Mouse (Mus musculus) stomach, embryonic 14.5 days (tissue): ENCODE data around the gene Agpat2. TPM values are rescaled to one million over a fixed set of nuclear protein-coding genes. Genes with fewer than 3 reads are reported as not detected.

Source experiments
- ATAC-seq: fragments of 200-750 bp; cut with Nextera tagmentation; 2 replicates; pipeline ENCODE4 v1.8.0; 2017; ENCODE audit warnings: low read depth, moderate TSS enrichment; ENCODE audit not compliant: insufficient number of reproducible peaks, insufficient read depth, low FRiP score
- H3K27ac ChIP-seq: fragments of 300-500 bp; sonication (generic); 2 replicates; pipeline ENCODE4 v1.5.1; 2014; ENCODE audit warnings: mild to moderate bottlenecking, low read length, moderate library complexity, mixed read lengths
- H3K27me3 ChIP-seq: fragments of 300-500 bp; sonication (generic); 2 replicates; pipeline ENCODE4 v1.6.1; 2014; ENCODE audit warnings: low read length, control low read depth, mixed read lengths; ENCODE audit not compliant: control insufficient read depth, insufficient read depth
- H3K36me3 ChIP-seq: fragments of 300-500 bp; sonication (generic); 2 replicates; pipeline ENCODE4 v1.6.1; 2014; ENCODE audit warnings: mild to moderate bottlenecking, control low read depth, low read length, moderate library complexity, mixed read lengths; ENCODE audit not compliant: control insufficient read depth, insufficient read depth
- H3K4me1 ChIP-seq: fragments of 300-500 bp; sonication (generic); 2 replicates; pipeline ENCODE4 v1.6.1; 2014; ENCODE audit warnings: low read length, control low read depth, mixed read lengths; ENCODE audit not compliant: control insufficient read depth, insufficient read depth
- H3K4me2 ChIP-seq: fragments of 300-500 bp; sonication (generic); replicated peaks from 2 replicates; pipeline ENCODE4 v1.6.1; 2014; ENCODE audit warnings: low read depth, low read length, control low read depth
- H3K4me3 ChIP-seq: fragments of 300-500 bp; sonication (generic); 2 replicates; pipeline ENCODE4 v1.5.1; 2014; ENCODE audit warnings: low read depth, low read length, control low read depth
- H3K9ac ChIP-seq: fragments of 300-500 bp; sonication (generic); replicated peaks from 2 replicates; pipeline ENCODE4 v1.6.1; 2014; ENCODE audit warnings: low read depth, mild to moderate bottlenecking, control low read depth, low read length, moderate library complexity, mixed read lengths
- H3K9me3 ChIP-seq: fragments of 300-500 bp; sonication (generic); 2 replicates; pipeline ENCODE4 v1.6.1; 2016; ENCODE audit warnings: low read depth, low read length, control low read depth; ENCODE audit not compliant: control insufficient read depth
- WGBS: fragments of 180-500 bp; shearing (Covaris S2); extraction: QIAGEN DNeasy Blood & Tissue Kit; methylation state at CpG from one replicate; pipeline ENCODE4 v1.1.7; 2014; 5-methylcytosine and 5-hydroxymethylcytosine counted together
- polyA plus RNA-seq: library from polyadenylated mRNA; unstranded; fragments of >200 nt; fragmentation: Nextera tagmentation; extraction: Ambion mirVana; gene quantifications from 2 replicates; pipeline ENCODE4 v1.2.1, GENCODE M21; 2014

The Agpat2 gene
- polyA plus RNA-seq, 1 experiment from 2014 or later, result 43.7 TPM

DNA sequence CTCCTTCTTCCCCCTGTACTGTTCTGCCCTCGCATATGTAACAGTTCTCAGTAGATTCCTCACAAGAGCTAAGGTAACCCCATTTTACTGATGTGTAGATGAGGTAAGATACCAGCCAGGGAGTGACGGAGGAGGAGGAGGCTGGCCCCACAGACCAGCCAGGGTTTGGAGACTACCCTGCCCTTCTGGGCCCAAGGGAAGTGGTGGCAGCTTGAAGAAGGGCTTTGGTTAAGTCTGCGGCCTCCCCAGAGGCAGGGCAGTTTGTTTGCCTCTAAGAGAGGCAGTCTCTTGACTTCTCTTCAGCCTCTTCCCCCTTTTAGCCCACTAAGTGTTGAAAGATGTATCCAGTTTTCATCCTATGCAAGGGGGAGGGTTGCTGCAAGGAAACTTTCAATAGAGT, 2.4 kb upstream of the Agpat2 start:
- no peak overlapping the region for H3K4me2 ChIP-seq
- WGBS, result 72% methylated on average over 3 of the region's 3 CpGs
- no peak overlapping the region for H3K4me3 ChIP-seq
- H3K27ac ChIP-seq, result peak overlapping the region; percentile 82
- no peak for ATAC-seq
- no peaks in the 10 kb centered on the region for H3K27me3 ChIP-seq
- no peaks in the 10 kb centered on the region for H3K36me3 ChIP-seq
- H3K9me3 ChIP-seq, result no peaks in the 10 kb centered on the region
- H3K9ac ChIP-seq, result no peak overlapping the region
- H3K4me1 ChIP-seq, result peaks cover 28% of the 10 kb centered on the region; the same call in 1 of the 2 replicates

DNA sequence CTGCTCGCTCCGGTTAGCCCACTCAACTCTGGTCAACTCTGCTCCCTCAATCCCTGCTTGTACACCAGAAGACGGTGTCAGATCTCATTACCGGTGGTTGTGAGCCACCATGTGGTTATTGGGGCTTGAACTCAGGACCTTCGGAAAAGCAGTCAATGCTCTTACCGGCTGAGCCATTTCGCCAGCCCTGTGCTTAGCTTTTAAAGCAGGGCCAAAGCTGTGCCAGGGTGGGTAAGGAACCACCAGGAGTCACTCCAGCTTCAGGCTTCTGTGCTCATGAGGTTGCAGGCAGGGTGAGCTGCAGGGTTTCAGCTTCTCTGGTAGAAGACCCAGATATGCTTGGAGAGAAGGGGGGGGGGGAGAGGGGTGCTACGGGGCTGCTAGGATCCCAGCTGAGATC, 1.1 kb upstream of the Agpat2 start:
- Histone ChIP-seq H3K36me3 (no peaks in the 10 kb centered on the region), H3K9me3 (no peaks in the 10 kb centered on the region), H3K27me3 (no peaks in the 10 kb centered on the region), H3K9ac (no peak overlapping the region), H3K4me1 (peaks cover 28% of the 10 kb centered on the region; the same call in 1 of the 2 replicates), H3K27ac (no peak overlapping the region), H3K4me2 (no peak overlapping the region), H3K4me3 (no peak overlapping the region)
- 79% methylated on average over 8 of the region's 8 CpGs for WGBS
- no peak for ATAC-seq

DNA sequence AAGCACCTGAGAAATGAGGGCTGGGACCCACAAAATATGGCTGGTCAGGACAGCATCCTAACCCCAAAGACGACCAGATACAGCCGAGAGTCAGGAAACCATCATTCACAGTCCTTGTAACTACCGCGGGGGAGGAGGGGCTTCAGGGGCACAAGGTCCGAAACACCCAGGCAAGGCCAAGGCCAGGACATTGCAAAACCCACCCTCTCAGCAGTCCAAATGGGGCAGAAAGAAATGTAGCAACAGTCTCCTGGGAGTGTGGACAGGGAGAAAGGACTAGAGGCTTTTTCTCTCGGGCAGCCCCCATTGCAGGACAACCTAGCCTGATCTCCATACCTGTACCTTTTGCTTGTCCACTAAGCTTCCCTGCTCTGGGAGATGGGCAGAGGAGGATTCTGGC, 1.1 kb downstream of the Agpat2 start:
- 5% methylated on average over 6 of the region's 6 CpGs for WGBS
- Histone ChIP-seq H3K9me3 (no peaks in the 10 kb centered on the region), H3K27ac (peak overlapping the region; percentile 78), H3K9ac (peak overlapping the region; percentile 77), H3K4me2 (peak overlapping the region; percentile 76), H3K4me1 (peaks cover 28% of the 10 kb centered on the region; the same call in 1 of the 2 replicates), H3K4me3 (peak overlapping the region; percentile 67), H3K27me3 (no peaks in the 10 kb centered on the region), H3K36me3 (no peaks in the 10 kb centered on the region)
- ATAC-seq, result no peak

DNA sequence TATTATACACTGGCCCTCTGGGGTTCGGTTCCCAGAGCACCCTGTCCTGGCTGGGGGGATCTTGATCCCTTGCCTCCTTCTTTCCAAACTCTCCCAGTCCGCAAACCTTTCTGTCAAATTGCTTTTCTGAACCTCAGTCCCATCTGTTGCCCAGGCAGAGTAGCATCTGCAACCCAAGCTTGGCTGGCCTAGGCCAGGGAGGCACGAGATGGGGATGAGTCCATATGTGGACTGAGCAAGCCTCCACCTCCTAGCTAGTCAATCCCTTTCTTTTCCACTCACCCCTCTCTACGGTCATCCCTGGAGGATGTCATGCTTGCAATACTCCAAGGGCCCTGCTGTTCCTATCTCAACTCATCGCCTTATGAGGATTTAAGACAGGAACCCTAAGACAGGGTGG, 1.6 kb downstream of the Agpat2 start:
- Histone ChIP-seq H3K9me3 (no peaks in the 10 kb centered on the region), H3K9ac (no peak overlapping the region), H3K4me1 (peaks cover 26% of the 10 kb centered on the region; the same call in 1 of the 2 replicates), H3K27ac (0 out of 2 replicates have a peak overlapping the region, but pooled peaks have one; percentile 6), H3K4me2 (peak overlapping the region; percentile 76), H3K4me3 (peak overlapping the region; percentile 67; the same call in 1 of the 2 replicates), H3K36me3 (no peaks in the 10 kb centered on the region), H3K27me3 (no peaks in the 10 kb centered on the region)
- 88% methylated on average over 5 of the region's 5 CpGs for WGBS
- ATAC-seq, result no peak

DNA sequence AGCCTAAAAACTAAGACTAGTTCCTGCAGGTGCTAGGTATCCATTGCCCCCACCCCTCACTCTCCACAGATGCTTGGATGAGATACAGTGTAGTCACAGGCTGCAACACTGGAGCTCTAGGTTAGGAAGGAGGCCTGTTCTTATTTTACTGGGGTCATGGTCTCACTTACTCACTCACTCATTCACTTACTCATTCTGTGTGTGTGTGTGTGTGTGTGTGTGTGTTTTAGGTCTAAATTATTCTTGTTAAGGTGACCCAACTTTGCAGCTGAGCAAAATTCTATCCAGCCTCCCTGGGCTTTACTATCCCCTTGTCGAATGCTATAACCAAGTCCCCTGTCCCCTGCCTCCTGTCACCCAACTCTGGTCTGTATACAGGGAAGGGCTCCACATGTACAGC, 2.6 kb downstream of the Agpat2 start:
- WGBS, result 96% methylated on average over 1 of the region's 1 CpGs
- Histone ChIP-seq H3K4me1 (0 out of 2 replicates have a peak, but pooled peaks cover 16% of the 10 kb centered on the region), H3K36me3 (no peaks in the 10 kb centered on the region), H3K4me2 (no peak overlapping the region), H3K27ac (no peak overlapping the region), H3K9ac (no peak overlapping the region), H3K4me3 (no peak overlapping the region), H3K9me3 (no peaks in the 10 kb centered on the region), H3K27me3 (no peaks in the 10 kb centered on the region)
- ATAC-seq, result no peak

DNA sequence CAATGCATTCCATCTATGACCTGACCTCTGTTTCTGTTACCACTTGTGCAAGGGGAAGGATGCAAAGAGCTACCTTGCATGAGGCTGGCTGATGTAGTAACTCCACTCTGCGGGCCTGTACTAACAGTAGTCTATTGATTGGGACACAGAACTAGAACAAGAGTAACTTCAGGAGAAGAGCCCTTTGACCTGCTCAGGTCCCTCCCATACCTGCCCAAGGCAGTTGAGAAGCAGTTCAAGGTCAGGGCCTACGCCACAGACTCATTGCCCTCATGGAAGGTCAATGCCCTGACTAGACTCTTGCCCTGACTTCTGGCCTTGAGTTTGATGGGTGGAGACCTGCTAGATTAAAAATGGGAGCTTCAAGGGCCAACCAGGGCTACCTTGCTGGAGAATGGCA, 3.6 kb downstream of the Agpat2 start:
- WGBS, result 77% methylated on average over 2 of the region's 2 CpGs
- H3K27me3 ChIP-seq, result no peaks in the 10 kb centered on the region
- 0 out of 2 replicates have a peak, but pooled peaks cover 12% of the 10 kb centered on the region for H3K4me1 ChIP-seq
- no peak overlapping the region for H3K4me2 ChIP-seq
- H3K36me3 ChIP-seq, result peaks cover 3% of the 10 kb centered on the region; the same call in 1 of the 2 replicates
- H3K27ac ChIP-seq, result no peak overlapping the region
- ATAC-seq, result no peak
- no peak overlapping the region for H3K9ac ChIP-seq
- H3K4me3 ChIP-seq, result no peak overlapping the region
- H3K9me3 ChIP-seq, result no peaks in the 10 kb centered on the region

DNA sequence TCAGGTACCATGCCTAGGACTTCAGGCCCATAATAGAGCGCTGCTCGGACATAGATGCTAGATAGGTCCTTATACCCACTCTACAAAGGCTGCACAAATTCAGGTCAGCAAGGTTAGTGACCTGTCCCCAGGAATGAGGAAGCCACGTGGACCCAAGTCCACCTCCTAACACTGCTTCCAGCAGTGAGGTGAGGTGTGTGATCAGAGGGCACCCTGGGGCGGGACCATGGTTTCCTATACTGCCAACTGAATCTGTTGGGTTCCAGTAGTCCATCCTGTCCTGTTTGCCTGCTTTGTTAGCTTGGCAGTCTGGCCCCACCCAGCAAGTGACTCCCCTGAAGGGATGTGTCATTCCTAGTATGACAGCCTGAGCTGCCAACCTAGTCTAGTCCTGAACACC, 4.3 kb downstream of the Agpat2 start:
- 0 out of 2 replicates have a peak, but pooled peaks cover 12% of the 10 kb centered on the region for H3K4me1 ChIP-seq
- no peak overlapping the region for H3K9ac ChIP-seq
- H3K27me3 ChIP-seq, result no peaks in the 10 kb centered on the region
- H3K36me3 ChIP-seq, result peaks cover 3% of the 10 kb centered on the region; the same call in 1 of the 2 replicates
- no peak overlapping the region for H3K4me3 ChIP-seq
- H3K9me3 ChIP-seq, result no peaks in the 10 kb centered on the region
- H3K4me2 ChIP-seq, result no peak overlapping the region
- no peak for ATAC-seq
- 87% methylated on average over 4 of the region's 4 CpGs for WGBS
- no peak overlapping the region for H3K27ac ChIP-seq

DNA sequence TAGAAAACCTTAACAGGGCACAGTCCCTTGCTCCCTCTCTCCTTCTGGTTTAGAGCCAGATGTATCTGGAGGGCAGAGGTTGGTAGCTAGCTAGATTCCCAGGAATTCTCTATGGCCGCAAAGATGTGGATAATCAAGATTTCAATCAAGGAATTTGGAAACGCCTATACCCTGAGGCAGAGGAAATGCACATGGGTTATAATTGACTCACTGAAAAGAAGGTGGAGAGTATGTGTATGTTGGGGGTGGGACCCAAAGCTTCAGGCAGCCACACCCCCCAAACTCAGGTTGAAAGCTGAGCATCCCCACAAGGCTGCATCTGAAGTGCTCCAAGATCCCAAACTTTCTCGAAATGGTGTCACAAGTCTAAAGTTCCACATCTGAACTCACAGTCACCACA, 5.8 kb downstream of the Agpat2 start:
- Histone ChIP-seq H3K4me3 (no peak overlapping the region), H3K4me1 (0 out of 2 replicates have a peak, but pooled peaks cover 8% of the 10 kb centered on the region), H3K9me3 (no peaks in the 10 kb centered on the region), H3K4me2 (no peak overlapping the region), H3K27me3 (no peaks in the 10 kb centered on the region), H3K36me3 (peaks cover 9% of the 10 kb centered on the region; the same call in 1 of the 2 replicates), H3K27ac (no peak overlapping the region), H3K9ac (no peak overlapping the region)
- 73% methylated on average over 3 of the region's 3 CpGs for WGBS
- ATAC-seq, result no peak

DNA sequence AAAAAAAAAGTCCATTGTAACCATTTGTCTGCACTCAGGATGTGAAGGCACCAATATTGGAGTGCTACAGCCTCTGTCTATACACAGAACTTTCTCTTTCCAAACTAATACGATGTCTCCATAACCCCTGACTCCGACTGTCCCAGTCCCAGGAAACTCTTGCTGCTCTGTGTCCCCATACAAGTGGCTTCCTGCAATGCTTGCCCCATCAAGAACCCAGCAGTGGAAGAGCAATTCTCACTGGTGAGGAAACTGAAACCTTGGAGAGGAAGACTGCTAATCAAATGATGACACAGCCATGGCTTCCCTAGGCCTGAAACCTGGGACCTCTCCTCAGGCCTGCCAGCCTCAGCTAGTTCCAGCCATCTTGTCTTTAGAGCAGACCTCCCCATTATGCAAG, 6.4 kb downstream of the Agpat2 start:
- no peak for ATAC-seq
- H3K27me3 ChIP-seq, result no peaks in the 10 kb centered on the region
- H3K36me3 ChIP-seq, result peaks cover 15% of the 10 kb centered on the region; the same call in 1 of the 2 replicates
- no peak overlapping the region for H3K27ac ChIP-seq
- no peak overlapping the region for H3K4me2 ChIP-seq
- H3K9me3 ChIP-seq, result no peaks in the 10 kb centered on the region
- WGBS, result 81% methylated on average over 2 of the region's 2 CpGs
- H3K9ac ChIP-seq, result no peak overlapping the region
- no peak overlapping the region for H3K4me3 ChIP-seq
- 0 out of 2 replicates have a peak, but pooled peaks cover 2% of the 10 kb centered on the region for H3K4me1 ChIP-seq
